Mouse (Mus musculus): Measurements from ENCODE around the gene Gm20738. TPM values are rescaled to one million over a fixed set of nuclear protein-coding genes. Genes with fewer than 3 reads are reported as not detected.

Gene Gm20738
- total RNA-seq (2023) = not detected in 4 replicates

DNA sequence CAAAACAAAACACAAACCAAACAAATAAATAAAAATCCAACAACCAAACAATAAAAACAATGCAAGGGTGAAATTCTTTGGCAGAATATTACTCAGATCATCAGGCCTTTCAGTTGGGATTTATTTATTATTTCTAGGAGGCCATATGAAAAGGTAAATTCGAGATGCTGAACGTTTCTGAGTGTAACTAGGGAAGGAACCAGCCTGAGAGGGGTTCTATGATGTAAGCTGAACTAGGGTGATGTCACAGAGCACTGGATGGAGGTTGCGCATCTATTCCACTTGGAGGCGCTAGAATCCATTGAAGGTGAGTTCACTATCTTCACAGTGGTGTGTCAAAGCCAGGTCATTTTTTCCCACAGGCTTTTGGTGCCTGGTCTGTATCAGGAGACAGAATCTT is at the start of gene Gm20738:
Gene Gm20738, plus strand, starts transcription at position 301 of the 400 bp plus-strand sequence.

Data from B cell, adult 62 days (primary cell).